Mouse (Mus musculus) urinary bladder, postnatal 14 days (tissue): ENCODE data around the gene Adamts7.

Source experiments
- DNase-seq: peaks from one replicate; pipeline ENCODE4 v3.0.0; 2021; ENCODE audit warnings: low spot score

Gene Adamts7

DNA sequence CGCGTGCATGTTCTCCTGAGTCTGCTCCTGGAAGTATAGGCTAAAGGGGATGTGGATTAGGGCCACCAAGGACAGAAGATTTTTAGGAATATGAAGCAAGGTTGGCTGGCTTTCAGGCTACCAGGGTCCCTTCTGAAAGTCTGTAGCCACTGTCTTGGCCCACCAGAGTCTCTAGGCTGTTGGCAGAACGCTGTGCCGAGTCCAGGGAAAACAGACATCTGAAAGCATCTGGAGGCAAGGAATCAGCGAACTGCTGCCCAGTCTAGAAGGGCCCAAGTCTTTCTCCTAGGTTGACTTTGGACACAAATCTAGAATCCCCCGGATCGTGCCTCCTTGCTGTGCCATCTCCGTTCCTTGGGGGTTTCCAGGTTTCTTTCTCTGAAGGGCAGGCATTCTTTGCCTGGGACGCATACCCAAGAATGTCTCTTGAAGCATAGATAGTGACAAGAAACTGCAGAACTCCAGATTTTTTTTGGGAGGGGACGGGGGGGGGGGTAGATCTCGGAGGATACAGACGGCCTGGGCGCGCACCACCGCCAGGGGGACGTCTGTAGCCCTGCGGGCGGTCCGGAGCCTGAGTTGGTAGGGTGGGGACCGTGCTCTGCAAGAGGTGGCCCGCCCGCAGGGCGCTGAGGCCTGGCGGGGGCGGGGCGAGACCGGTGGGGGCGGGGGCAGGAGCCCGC, 485 bp upstream of the Adamts7 start:
- DNase-seq, result peak; percentile 72

DNA sequence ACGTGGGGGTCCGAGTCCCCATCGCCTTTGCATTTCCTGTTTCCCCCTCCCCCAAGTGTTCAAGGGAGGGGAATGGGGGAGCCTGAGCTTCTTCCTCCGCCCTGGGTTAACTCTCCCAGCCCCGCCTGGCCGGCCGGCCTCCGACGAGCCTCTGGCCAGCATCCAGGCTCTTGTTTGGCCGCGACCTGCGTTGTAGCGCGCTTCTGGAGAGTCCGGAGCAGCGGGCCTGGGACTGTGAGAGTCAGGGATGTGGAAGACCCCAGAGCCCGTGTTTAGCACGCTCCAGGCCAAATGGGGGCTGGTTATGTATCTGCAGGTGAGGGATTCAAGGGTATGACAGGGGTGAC, 853 bp downstream of the Adamts7 start:
- peak; percentile 40 for DNase-seq

DNA sequence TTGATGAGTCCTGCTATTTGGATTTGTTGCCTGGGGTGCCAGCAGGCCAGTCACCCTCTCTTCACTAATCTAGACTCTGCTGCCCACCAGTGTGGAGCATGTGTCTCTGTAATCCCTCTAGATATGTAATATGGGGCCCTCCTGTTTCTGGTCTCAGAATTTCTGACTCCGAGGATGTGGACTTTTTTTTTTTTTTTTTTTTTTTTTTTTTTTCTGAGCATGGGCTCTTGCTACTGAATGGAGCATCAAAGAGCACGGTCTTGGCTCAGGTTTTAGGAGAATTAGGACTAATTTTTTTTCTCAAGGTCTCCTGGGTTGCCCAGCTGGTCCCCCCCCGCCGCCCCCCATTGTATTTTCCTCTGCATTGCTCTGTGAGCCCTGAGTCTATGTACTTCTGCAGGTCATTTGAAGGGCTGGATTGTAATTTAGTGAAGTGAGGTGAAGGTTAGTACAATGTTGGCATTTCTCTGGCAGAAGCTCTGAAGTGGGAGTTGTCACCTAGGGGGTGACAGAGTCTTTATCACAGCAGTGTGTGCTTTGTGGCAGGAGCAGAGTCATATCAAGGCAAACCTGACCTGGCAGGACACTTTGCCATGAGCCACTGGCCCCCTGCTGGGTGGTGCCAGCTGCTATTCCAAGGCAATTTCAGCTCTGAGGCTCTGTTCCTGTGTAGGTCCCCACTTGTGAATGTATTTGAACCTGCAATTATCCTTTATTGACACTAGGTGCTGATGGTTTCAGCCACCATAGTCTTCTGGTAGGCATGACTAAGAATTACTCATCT, 2.0 kb downstream of the Adamts7 start:
- no peak for DNase-seq

DNA sequence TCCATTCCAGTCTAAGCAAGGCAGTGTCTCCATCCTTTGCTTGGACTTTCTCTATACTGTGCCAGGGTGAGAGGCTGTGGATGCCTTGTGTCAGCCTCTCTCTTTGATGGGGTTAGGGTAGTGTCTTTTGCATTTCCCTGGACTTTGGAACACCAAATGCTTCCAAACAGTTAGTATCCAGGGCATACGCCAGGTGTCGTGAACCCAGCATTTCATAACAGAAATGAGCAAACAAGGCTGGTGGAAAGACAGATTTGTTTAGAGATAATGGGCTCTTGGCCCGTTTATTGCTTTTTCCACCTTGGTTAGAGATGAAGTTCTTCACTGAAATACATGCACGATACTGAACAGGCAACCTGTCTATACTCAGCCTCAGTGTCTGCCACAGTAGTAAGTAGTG, 2.7 kb downstream of the Adamts7 start:
- DNase-seq, result no peak

DNA sequence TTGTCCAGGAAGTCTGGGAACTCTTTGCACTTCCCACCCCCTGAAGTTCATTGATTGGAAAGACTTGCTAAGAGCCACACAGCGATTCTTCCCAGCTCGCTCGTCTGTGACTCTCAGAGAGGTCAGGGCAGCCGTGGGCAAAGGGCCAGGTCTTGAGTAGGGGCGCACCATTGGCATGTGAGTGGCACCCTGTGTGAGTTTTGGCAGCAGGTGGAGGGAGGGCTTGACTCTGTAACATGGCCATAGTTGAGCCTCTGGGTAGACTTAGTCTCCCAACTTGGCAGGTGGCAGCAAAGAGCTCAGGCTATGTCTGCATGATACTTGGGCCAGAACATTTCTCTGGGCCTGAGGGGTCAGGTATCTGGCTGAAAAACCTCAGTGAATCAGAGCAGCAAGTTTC, 3.7 kb downstream of the Adamts7 start:
- DNase-seq, result no peak

DNA sequence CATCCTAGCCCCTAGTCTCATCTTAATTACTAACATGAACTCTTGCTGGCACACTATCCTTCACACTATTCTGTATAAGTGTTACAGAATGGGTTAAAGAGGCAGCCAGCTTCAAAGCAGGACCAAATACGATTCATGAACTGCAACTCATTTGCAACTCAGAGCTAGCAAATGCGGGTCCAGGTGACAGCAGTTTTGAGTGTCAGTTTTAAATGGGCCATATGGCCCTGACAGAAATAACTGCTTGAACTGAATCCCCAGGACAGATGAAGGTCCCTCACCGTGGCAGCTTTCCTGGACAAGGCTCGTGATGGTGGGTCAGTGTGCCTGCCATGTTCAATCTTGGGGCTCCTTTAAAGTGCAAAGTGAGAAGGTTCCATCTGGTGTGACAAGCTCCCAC, 7.1 kb downstream of the Adamts7 start:
- no peak for DNase-seq

DNA sequence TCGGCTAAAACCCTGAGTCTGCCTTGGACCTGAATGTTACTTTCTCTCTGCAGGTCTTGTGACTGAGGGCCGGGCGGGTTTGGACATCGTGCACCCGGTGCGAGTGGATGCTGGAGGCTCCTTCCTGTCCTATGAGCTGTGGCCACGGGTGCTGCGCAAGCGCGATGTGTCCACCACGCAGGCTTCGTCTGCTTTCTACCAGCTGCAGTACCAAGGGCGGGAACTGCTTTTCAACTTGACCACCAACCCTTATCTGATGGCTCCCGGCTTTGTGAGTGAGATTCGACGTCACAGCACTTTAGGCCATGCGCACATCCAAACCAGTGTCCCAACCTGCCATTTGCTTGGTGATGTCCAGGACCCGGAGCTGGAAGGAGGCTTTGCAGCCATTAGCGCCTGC, 8.6 kb downstream of the Adamts7 start:
- DNase-seq, result no peak

DNA sequence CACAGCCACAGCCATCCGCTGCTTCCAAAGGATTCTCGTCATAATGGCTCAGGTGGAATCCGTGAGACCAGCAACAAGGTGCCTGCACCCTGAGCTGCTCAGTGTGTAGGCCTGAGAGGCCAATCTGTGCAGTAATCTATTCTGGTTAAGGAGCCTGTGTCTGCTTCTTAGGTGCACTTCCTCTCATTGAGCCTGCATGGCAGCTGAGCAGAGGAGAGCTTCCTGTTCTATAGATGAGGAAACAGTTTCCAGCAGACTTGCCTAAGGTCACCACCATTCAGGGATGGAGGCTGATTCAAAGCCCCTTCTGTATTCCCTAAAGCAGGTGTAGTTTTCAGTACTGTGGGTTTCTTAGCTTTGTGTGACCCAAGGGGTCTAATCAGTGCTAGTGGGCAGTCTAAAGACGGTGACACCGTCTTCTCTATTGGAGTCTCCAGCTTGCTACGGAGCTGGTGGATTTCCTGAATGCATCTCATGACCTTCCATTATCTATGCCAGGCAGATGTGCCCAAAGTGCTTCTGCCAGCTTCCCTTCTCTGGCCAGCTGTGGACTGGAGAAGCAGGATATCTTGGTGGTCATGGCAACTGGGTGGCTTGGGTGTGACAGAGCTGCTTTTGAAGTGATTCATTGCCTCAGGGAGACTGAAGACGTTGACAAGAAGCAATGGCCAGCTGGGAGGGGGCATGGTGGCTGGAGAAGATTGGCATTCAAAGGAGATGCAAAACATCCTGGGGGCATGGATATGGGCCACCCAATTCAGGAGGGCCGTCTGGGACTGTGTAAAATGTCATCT, 9.9 kb downstream of the Adamts7 start:
- DNase-seq, result no peak

DNA sequence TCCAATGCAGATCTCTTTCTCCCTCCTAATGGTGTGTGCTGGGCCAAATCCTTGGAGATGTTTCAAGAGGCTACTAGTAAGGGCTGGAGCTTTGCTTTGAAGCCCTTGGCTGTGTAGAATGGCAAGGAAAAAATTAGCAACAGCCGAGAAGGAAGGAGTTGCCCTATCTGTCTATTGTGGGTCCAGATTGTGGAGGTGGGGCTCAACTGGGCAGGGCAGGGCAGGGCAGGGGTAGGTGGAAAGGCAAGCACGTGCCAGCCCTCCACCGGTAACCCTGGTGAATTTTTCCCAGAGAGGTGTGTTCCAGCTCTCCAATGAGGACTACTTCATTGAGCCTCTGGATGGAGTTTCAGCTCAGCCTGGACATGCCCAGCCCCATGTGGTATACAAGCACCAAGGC, 10.5 kb downstream of the Adamts7 start:
- DNase-seq, result no peak

DNA sequence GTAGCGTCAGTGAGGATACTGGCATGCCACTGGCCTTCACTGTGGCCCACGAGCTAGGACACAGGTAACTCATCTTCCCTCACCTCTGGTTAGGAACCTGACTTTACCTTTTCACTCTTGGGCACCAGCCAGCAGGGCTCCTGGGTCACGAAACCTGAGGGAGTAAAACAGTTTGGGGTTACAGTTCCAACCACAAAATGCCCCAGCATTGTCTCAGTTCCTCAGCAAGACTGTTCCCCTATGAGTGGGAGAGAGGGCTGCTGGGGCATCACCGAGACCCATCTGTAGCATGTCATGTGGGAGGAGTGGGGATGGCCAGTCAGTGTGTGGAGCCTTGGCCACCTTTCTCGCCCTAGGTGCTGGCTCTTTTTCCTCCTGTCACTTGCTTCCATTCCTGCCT, 16.5 kb downstream of the Adamts7 start:
- DNase-seq, result no peak

DNA sequence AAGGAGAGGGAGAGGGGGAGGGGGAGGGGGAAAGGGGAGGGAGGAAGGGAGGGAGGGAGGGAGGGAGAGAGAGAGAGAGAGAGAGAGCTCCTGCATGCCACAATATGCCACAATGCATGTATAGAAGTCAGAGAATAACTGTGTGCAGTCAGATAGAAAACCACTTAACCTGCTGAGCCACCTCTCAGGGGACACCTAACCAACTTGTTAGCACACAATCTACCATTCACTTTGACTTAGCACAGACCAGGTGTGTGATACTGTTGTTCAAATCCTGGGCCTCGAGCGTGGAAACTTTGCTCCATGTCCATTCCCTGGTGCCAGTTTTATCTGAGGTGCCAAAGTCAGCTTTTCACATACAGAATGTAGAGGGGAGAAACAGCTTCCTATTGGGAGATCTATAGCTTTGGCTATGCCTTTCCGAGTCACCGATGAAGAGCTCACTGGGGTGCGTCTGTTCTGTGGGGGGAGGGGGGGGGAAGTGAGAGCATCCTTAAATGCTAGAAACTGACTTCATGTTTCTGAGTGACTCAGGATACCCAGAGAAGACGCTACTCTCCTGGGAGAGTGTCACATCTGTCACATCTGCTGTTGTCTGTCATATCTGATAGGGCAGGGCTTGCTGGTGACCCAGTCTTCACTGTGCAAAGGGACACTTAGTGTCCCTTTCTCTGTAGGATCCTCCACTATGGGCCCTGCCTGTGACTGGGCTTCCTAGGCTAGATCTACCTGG, 19.0 kb downstream of the Adamts7 start:
- no peak for DNase-seq

DNA sequence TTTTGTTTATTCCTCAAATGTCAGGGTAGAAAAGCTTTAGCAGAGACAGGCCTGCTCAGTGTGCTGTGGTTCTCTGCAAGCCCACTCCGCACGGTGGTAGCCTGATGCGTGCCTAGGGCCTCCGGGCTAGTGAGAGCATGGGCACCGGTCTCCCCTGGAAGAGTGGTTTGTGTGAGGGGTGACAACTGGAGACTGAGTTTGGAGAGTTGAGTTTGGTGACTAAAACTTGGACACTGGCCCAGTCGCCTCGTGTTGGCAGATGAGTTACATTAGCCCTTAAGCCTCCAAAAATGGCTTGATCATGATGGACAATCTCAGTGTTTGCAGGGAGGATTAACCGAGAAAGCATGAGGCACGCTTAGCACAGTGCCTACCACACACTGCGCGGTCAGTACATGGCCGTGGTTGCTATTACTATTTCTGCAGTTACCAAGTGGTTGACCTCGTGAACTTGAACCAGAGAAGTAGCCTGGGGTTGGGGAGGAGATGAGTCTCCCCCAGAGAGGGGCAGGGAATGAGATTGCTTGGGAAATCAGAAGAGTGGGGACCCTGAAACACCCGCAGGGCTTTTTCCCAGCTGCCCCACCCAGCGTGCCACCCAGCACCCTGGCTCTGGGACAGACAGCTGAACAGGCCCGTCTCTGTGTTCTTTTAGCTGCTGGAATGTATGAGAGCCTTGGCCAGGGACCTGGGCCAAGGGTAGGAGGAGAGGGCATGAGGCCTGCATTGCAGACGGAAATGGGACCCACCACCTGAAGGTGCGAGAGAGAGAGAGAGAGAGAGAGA, 20.0 kb downstream of the Adamts7 start:
- DNase-seq, result no peak

DNA sequence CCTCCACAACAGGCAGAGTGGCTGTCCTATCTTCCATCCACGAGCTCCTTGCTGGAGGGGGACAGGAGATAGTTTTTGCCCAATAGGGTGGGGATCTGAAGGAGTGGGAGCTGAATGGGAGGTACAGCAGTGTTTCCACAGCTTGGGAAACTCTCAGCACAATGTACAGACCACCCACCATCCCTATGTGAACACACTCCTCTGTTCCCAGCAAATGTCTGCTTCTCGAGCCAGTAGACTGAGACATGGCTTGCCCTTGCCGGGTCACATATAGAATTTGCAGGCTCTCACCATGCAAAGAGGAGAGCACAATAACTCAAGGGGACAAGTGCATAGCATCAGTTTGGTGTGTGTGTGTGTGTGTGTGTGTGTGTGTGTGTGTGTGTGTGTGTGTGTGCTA, 20.7 kb downstream of the Adamts7 start:
- DNase-seq, result no peak

DNA sequence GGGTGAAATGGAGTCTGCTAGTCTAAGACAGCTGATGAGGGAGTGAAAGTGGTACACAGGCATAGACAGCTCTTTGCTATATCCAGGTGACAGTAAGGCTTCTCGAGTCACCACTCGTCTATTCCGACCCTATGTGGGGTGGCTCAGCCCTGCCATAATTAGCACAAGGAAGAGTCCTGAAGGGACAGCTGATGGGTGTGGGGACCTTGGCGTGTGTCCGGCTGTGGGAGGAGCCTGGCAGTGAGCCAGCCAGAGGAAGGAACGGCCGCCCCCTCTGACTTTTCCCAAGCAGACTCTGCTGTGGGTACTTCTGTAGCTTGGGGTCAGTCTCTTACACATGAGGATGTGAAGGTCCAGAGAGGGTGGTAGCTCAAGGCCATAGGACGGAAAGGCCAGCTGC, 21.2 kb downstream of the Adamts7 start:
- DNase-seq, result no peak

DNA sequence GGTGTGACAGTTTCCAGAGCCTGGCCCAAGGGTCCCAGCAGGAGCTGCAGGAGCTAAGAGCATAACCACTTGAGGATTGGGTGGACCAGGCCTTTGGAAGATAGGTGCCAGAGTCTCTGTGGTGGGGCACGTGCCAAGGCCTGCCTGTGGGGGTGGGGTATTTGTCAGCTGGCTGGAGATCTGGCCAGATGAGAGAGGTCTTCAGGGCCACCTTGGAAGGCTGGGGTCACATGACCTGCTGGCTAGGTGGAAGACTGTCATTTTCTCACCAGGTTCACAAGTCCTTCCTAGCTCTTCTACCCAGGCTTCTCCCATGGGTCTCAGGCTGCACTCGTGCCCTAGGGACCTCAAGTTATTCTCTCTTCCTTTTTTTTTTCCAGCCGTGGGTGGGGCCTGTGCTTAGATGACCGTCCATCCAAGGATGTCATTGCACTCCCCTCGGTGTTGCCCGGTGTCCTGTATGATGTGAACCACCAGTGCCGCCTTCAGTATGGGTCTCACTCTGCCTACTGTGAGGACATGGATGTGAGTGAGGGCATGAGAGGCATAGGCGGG, 22.6 kb downstream of the Adamts7 start:
- DNase-seq, result no peak

DNA sequence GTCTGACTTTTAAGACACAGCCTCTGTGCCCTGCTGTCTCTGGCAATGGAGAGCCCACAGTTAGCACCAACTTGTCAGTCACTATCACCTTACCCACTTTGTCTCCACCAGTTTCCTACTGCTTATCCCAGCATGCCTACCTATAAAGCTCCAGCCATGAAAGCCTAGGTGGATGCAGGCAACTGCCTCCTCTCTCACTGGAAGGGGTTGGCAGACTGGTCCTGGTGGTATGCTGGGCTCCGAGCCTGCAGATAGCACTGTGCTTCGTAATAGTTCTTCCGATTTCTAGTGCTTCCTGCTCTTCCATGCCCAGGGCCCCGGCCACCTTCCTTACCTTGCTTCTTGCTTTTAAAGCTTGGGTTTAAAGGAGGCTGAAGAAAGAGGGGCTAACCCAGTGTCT, 26.0 kb downstream of the Adamts7 start:
- DNase-seq, result no peak

DNA sequence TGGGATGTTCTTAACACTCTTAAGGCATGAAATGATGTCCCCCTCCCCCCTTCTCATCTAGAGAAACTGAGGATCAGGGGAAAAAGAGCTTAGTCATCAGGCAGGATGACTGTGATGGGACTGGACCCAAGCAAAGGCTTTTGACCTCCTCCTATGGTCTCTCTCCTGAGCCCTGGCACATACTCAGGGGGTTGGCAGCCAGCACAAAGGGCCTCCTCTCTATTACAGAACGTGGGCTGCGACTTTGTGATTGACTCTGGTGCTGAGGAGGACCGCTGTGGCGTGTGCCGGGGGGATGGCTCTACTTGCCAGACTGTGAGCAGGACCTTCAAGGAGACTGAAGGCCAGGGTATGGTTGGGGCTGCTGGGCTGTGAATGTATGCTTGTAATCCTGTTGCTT, 26.5 kb downstream of the Adamts7 start:
- no peak for DNase-seq

DNA sequence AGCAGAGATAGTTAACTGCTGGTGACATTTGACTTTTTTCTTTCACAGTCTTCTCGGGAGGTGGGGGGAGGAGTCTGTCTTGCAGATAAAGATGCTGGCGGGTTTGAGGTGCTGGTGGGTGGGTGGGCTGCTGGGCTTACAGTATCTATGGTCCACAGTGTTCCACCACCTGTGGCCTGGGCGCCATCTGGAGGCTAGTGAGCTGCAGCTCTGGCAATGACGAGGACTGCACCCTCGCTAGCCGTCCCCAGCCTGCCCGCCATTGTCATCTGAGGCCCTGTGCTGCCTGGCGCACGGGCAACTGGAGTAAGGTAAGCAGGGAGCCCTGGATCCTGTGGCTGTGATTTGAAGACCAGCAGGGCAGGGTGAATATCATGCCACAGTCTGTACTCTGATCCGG, 32.1 kb downstream of the Adamts7 start:
- no peak for DNase-seq

DNA sequence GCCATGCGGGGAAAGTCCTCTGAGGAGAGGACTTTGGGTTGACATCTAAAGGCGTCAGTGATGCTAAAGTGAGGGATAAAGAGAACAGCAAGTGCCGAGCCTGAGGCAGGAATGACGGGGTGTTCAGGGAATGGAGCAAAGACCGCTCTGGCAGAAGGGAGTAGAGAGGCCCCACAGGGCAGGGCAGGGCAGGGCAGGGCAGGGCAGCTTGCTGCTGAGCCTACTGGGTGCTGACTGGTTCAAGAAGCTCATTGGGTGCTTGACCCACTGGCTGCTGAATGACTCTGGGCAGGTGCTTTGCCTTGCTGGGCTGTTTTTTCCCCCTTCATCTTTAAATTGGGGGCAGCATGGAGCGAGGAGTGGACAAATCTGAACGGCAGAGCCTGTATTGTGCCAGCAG, 33.4 kb downstream of the Adamts7 start:
- no peak for DNase-seq

DNA sequence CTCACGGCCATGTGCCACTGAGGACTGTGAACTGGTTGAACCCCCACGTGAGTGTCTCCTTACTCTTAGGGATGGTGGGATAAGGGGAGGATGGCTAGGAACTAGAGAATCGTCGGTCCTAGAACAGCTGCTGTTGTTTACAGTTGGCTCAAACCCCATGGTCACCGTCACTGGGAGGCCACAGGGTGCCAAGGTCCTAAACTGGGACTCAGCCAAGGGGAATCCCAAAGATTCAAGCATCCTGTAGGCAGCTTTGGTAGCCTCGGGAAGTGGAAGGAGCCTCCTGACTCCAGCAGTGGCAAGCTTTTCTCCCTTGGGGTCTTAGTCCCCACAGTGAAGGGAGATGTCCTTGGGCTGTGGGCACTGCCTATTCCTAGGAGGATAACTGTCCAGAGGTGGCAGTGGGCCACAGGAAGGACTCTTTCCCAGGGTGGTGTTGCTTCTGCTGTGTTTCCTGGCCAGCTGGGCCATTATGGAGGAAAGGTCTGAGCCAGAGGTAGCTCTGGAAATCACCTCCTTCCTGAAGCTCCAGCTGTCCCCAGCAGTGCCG, 34.3 kb downstream of the Adamts7 start:
- DNase-seq, result no peak

DNA sequence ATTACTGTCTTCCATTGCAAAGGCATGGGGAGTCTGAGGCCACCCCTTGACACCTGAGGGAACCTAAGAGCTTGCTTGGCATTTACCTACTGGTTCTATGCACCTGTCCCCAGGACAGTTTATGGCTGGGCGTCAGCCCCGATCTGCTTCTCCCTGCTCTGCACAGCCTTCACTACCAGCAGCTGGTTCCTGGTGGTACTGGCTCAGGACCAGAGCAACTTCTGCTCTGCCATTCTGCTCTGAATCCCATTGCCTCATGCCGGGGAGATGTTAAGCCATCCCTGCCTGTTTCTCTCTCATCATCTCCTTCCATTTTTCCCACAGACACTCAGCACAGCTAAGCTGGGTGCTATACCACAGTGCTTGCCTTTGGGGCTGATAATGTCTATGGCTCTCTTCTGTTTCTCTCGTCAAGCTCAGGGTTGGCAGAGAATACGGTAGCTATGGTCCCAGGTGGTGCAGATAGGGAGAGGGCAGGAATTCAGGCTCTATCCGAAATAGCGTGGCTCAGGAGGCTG, 35.1 kb downstream of the Adamts7 start:
- no peak for DNase-seq
